In the genomic region with DNA sequence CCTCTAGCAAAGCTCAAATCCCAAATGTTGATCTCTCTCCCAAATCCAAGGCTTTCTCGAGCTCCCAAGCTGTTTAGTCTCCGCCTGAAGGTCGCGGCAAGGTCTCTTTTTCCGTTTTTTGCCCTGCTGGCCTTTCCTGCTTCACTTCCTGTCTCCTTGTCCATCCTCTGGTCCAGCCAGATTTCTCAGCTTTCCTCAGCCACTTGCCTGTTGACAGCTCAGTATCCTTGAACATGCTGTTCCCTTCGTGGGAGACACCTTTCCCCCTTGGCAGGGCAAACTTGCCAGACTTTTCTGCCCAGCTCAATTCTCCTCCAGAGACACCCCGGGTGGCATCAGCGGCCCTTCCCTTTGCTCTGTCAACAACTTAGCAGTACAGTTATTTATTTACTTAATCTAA, we compare ENCODE assay signal across 14 mouse cellular contexts. TPM values are rescaled to one million over a fixed set of nuclear protein-coding genes. Genes with fewer than 3 reads are reported as not detected.
DNase-seq lines count a peak whose midpoint lies in the region; ATAC-seq and TF ChIP-seq lines count a peak whose summit lies in the region.
"Had no signal": no experiment of that assay in that cellular context is flagged by ENCODE, and none has a peak within 500 bp of the region (broad histone marks: within the 10 kb centered on the region; RNA-seq: fewer than 3 reads in every experiment).

No protein-coding gene starts in this region.

- H3K27me3 ChIP-seq in heart, embryonic 12.5 days (replicated peaks), result no peaks in the 10 kb centered on the region
- H3K27me3 ChIP-seq in ES-Bruce4 (ENCODE audit: control insufficient read depth, insufficient read depth, low read length, poor library complexity, severe bottlenecking), result no peaks in the 10 kb centered on the region
- H3K27me3 ChIP-seq in heart, embryonic 11.5 days (ENCODE audit: control insufficient read depth, insufficient read depth, low read length), result no peaks in the 10 kb centered on the region
- H3K27me3 ChIP-seq in lung, embryonic 16.5 days (ENCODE audit: control insufficient read depth, insufficient read depth, low read depth, low read length), result no peaks in the 10 kb centered on the region
- no peaks in the 10 kb centered on the region for H3K27me3 ChIP-seq in cerebellum, adult 2 months (ENCODE audit: control insufficient read depth, insufficient read depth, low read length)
- no peaks in the 10 kb centered on the region for H3K27me3 ChIP-seq in thymus, adult 2 months (ENCODE audit: control insufficient read depth, insufficient read depth, low read length)
- H3K27me3 ChIP-seq: embryonic facial prominence, embryonic 13.5 days; midbrain, embryonic 15.5 days had no signal

- peaks cover 4% of the 10 kb centered on the region; the same call in 1 of the 2 replicates for H3K36me3 ChIP-seq in heart, embryonic 12.5 days
- no peaks in the 10 kb centered on the region for H3K36me3 ChIP-seq in ES-Bruce4 (ENCODE audit: control insufficient read depth, insufficient read depth, low read length, poor library complexity, severe bottlenecking)
- H3K36me3 ChIP-seq in heart, embryonic 11.5 days (ENCODE audit: control insufficient read depth, insufficient read depth, low read length), result 0 out of 2 replicates have a peak, but pooled peaks cover 4% of the 10 kb centered on the region
- H3K36me3 ChIP-seq in lung, embryonic 16.5 days (ENCODE audit: control insufficient read depth, insufficient read depth, low read length), result no peaks in the 10 kb centered on the region
- H3K36me3 ChIP-seq in thymus, adult 2 months (ENCODE audit: control insufficient read depth, insufficient read depth, low read length), result peaks cover 3% of the 10 kb centered on the region; the same call in 1 of the 2 replicates
- H3K36me3 ChIP-seq: midbrain, embryonic 15.5 days had no signal

- H3K4me1 ChIP-seq in heart, embryonic 12.5 days (replicated peaks), result peaks cover 25% of the 10 kb centered on the region
- H3K4me1 ChIP-seq in ES-Bruce4 (ENCODE audit: control insufficient read depth, insufficient read depth, low read length), result peaks cover 15% of the 10 kb centered on the region
- peaks cover 3% of the 10 kb centered on the region; the same call in 1 of the 2 replicates for H3K4me1 ChIP-seq in heart, embryonic 11.5 days (ENCODE audit: control insufficient read depth, insufficient read depth, low read length)
- H3K4me1 ChIP-seq in lung, embryonic 16.5 days (replicated peaks; ENCODE audit: control insufficient read depth, insufficient read depth, low read length), result peaks cover 4% of the 10 kb centered on the region; the same call in 1 of the 2 replicates
- no peaks in the 10 kb centered on the region for H3K4me1 ChIP-seq in cerebellum, adult 2 months (ENCODE audit: control insufficient read depth, insufficient read depth, low read length)
- H3K4me1 ChIP-seq in thymus, adult 2 months (replicated peaks; ENCODE audit: control insufficient read depth, insufficient read depth, low read length), result no peaks in the 10 kb centered on the region
- H3K4me1 ChIP-seq: embryonic facial prominence, embryonic 13.5 days had no signal

- no peak overlapping the region for H3K4me2 ChIP-seq in heart, embryonic 12.5 days
- H3K4me2 ChIP-seq in heart, embryonic 11.5 days, result no peak overlapping the region
- H3K4me2 ChIP-seq in lung, embryonic 16.5 days (ENCODE audit: low read depth, low read length), result 0 out of 2 replicates have a peak overlapping the region, but pooled peaks have one; percentile 9
- H3K4me2 ChIP-seq: embryonic facial prominence, embryonic 13.5 days; midbrain, embryonic 15.5 days had no signal

- TF ChIP-seq CTCF in ES-Bruce4 (IDR thresholded peaks at IDR 0.05; ENCODE audit: low read depth, low read length), result no peak
- no peak for TF ChIP-seq CTCF in cerebellum, adult 2 months (IDR thresholded peaks at IDR 0.05; ENCODE audit: borderline replicate concordance, insufficient read depth, low read depth, low read length)
- no peak for TF ChIP-seq CTCF in thymus, adult 2 months (IDR thresholded peaks at IDR 0.05; ENCODE audit: borderline replicate concordance, control insufficient read depth, extremely low read depth, insufficient read depth, low read length, poor library complexity)

- ATAC-seq in heart, embryonic 12.5 days (ENCODE audit: insufficient number of reproducible peaks, low FRiP score), result no peak
- ATAC-seq in heart, embryonic 11.5 days (replicated peaks; ENCODE audit: insufficient number of reproducible peaks, low FRiP score, low TSS enrichment), result no peak
- no peak for ATAC-seq in lung, embryonic 16.5 days (ENCODE audit: low read depth)
- ATAC-seq: CD4-positive, CD25-positive, alpha-beta regulatory T cell, adult 4 months; hindbrain, embryonic 16.5 days; midbrain, embryonic 15.5 days had no signal

- DNase-seq in heart, adult 18-20 months, result peak; percentile 42 to 64
- no peak for DNase-seq in cerebellum, adult 2 months
- no peak for DNase-seq in frontal cortex, postnatal 25 days (ENCODE audit: low spot score in 2 of 2)
- no peak for DNase-seq in thymus, adult 2 months
- DNase-seq: cerebellum, adult 18-20 months had no signal

- WGBS in heart, embryonic 12.5 days, result 40% methylated on average over 8 of the region's 8 CpGs
- 54% methylated on average over 8 of the region's 8 CpGs for WGBS in heart, embryonic 11.5 days (ENCODE audit: insufficient replicate concordance)
- WGBS in lung, embryonic 16.5 days, result 44% methylated on average over 8 of the region's 8 CpGs
- 66% methylated on average over 8 of the region's 8 CpGs for WGBS in cerebellum, adult 2 months
- WGBS in thymus, adult 2 months, result 81% methylated on average over 8 of the region's 8 CpGs

- no peak overlapping the region for H3K4me3 ChIP-seq in heart, embryonic 12.5 days
- H3K4me3 ChIP-seq in ES-Bruce4 (ENCODE audit: low read depth, low read length), result peak overlapping the region; percentile 41
- H3K4me3 ChIP-seq in heart, embryonic 11.5 days (ENCODE audit: low read depth, low read length), result no peak overlapping the region
- H3K4me3 ChIP-seq in lung, embryonic 16.5 days (ENCODE audit: low read length), result no peak overlapping the region
- H3K4me3 ChIP-seq in cerebellum, adult 2 months (replicated peaks; ENCODE audit: insufficient read depth, low read depth, low read length), result no peak overlapping the region
- no peak overlapping the region for H3K4me3 ChIP-seq in thymus, adult 2 months (ENCODE audit: control insufficient read depth, insufficient read depth, low read length)
- H3K4me3 ChIP-seq: embryonic facial prominence, embryonic 13.5 days; midbrain, embryonic 15.5 days had no signal

- no peak for TF ChIP-seq POLR2A in ES-Bruce4 (IDR thresholded peaks at IDR 0.05; ENCODE audit: insufficient read depth, low read length)
- TF ChIP-seq POLR2A in cerebellum, adult 2 months (IDR thresholded peaks at IDR 0.05; ENCODE audit: borderline replicate concordance, insufficient read depth, low read length), result no peak
- TF ChIP-seq POLR2A in thymus, adult 2 months (IDR thresholded peaks at IDR 0.05; ENCODE audit: control insufficient read depth, extremely low read depth, insufficient read depth, low read length, poor library complexity), result no peak

- no peaks in the 10 kb centered on the region for H3K9me3 ChIP-seq in heart, embryonic 12.5 days (replicated peaks)
- H3K9me3 ChIP-seq in ES-Bruce4 (replicated peaks; ENCODE audit: control insufficient read depth, insufficient read depth, low read length, poor library complexity, severe bottlenecking), result no peaks in the 10 kb centered on the region
- H3K9me3 ChIP-seq in heart, embryonic 11.5 days (replicated peaks; ENCODE audit: control insufficient read depth, low read length), result no peaks in the 10 kb centered on the region
- no peaks in the 10 kb centered on the region for H3K9me3 ChIP-seq in lung, embryonic 16.5 days (ENCODE audit: control insufficient read depth, low read length)
- H3K9me3 ChIP-seq: embryonic facial prominence, embryonic 13.5 days; midbrain, embryonic 15.5 days had no signal

- TF ChIP-seq EP300 in ES-Bruce4 (IDR thresholded peaks at IDR 0.05; ENCODE audit: insufficient read depth, low read depth, low read length), result no peak

- no peak overlapping the region for H3K9ac ChIP-seq in heart, embryonic 12.5 days
- peak overlapping the region; percentile 37; the same call in 1 of the 2 replicates for H3K9ac ChIP-seq in ES-Bruce4 (ENCODE audit: low read depth, poor library complexity, severe bottlenecking)
- H3K9ac ChIP-seq in heart, embryonic 11.5 days (ENCODE audit: low read depth, low read length), result 0 out of 2 replicates have a peak overlapping the region, but pooled peaks have one; percentile 46
- peak overlapping the region; percentile 3; the same call in 1 of the 2 replicates for H3K9ac ChIP-seq in lung, embryonic 16.5 days (ENCODE audit: low read length)
- H3K9ac ChIP-seq: embryonic facial prominence, embryonic 13.5 days; midbrain, embryonic 15.5 days had no signal

- no peak overlapping the region for H3K27ac ChIP-seq in heart, embryonic 12.5 days (ENCODE audit: poor library complexity, severe bottlenecking)
- peak overlapping the region; percentile 75 for H3K27ac ChIP-seq in ES-Bruce4 (ENCODE audit: insufficient read depth, low read length)
- peak overlapping the region; percentile 22; the same call in 1 of the 2 replicates for H3K27ac ChIP-seq in heart, embryonic 11.5 days (ENCODE audit: low read depth, low read length)
- H3K27ac ChIP-seq in lung, embryonic 16.5 days (ENCODE audit: low read length), result peak overlapping the region; percentile 53
- H3K27ac ChIP-seq in cerebellum, adult 2 months (ENCODE audit: insufficient read depth, low read length), result no peak overlapping the region
- H3K27ac ChIP-seq in thymus, adult 2 months (ENCODE audit: control insufficient read depth, insufficient read depth, low read length), result no peak overlapping the region
- H3K27ac ChIP-seq: embryonic facial prominence, embryonic 13.5 days; midbrain, embryonic 15.5 days had no signal

RNA-seq across cellular contexts. Expression of a gene that starts 24.4 kb away (rescaled TPM):
- 1 to 10 TPM; 4.7 to 5.3 TPM for total RNA-seq in heart, adult 18-20 months (2021)
- 27.6 and 28.6 TPM in 2 replicates for polyA plus RNA-seq in heart, embryonic 12.5 days (2016; fragmentation: Nextera tagmentation; extraction: Ambion mirVana)
- 74.3 and 75.6 TPM in 2 replicates for polyA plus RNA-seq in ES-Bruce4 (2011; ENCODE audit: insufficient read depth, insufficient read length, low read depth, missing spikeins)
- 22.0 and 23.7 TPM in 2 replicates for polyA plus RNA-seq in heart, embryonic 11.5 days (2014; fragmentation: Nextera tagmentation; extraction: Ambion mirVana)
- 24.5 and 25.0 TPM in 2 replicates for polyA plus RNA-seq in lung, embryonic 16.5 days (2015; fragmentation: Nextera tagmentation; extraction: Ambion mirVana)
- 9.2 and 9.6 TPM in 2 replicates for polyA plus RNA-seq in cerebellum, adult 2 months (2012; rRNA removed)
- polyA plus RNA-seq in thymus, adult 2 months (2012; rRNA removed), result 16.6 and 21.9 TPM in 2 replicates

RNA-seq across cellular contexts. Expression of a gene that starts 31.5 kb away (rescaled TPM):
- 100 to 1,000 TPM; 314 to 326 TPM for total RNA-seq in heart, adult 18-20 months (2021)
- 118 and 122 TPM in 2 replicates for polyA plus RNA-seq in heart, embryonic 12.5 days (2016; fragmentation: Nextera tagmentation; extraction: Ambion mirVana)
- 161 and 185 TPM in 2 replicates for polyA plus RNA-seq in ES-Bruce4 (2011; ENCODE audit: insufficient read depth, insufficient read length, low read depth, missing spikeins)
- 64.9 and 93.6 TPM in 2 replicates for polyA plus RNA-seq in heart, embryonic 11.5 days (2014; fragmentation: Nextera tagmentation; extraction: Ambion mirVana)
- 52.4 and 56.2 TPM in 2 replicates for polyA plus RNA-seq in lung, embryonic 16.5 days (2015; fragmentation: Nextera tagmentation; extraction: Ambion mirVana)
- polyA plus RNA-seq in cerebellum, adult 2 months (2012; rRNA removed), result 559 and 576 TPM in 2 replicates
- 420 and 463 TPM in 2 replicates for polyA plus RNA-seq in thymus, adult 2 months (2012; rRNA removed)

RNA-seq across cellular contexts. Expression of a gene that starts 50.4 kb away (rescaled TPM):
- total RNA-seq in heart, adult 18-20 months (2021), result not detected
- 0.35 and 1.1 TPM in 2 replicates for polyA plus RNA-seq in heart, embryonic 12.5 days (2016; fragmentation: Nextera tagmentation; extraction: Ambion mirVana)
- not detected in 2 replicates for polyA plus RNA-seq in ES-Bruce4 (2011; ENCODE audit: insufficient read depth, insufficient read length, low read depth, missing spikeins)
- 1.1 TPM in 1 of 2 replicates, not detected in the other for polyA plus RNA-seq in heart, embryonic 11.5 days (2014; fragmentation: Nextera tagmentation; extraction: Ambion mirVana)
- polyA plus RNA-seq in lung, embryonic 16.5 days (2015; fragmentation: Nextera tagmentation; extraction: Ambion mirVana), result 0.90 and 4.4 TPM in 2 replicates
- 0.78 and 1.5 TPM in 2 replicates for polyA plus RNA-seq in cerebellum, adult 2 months (2012; rRNA removed)
- polyA plus RNA-seq in thymus, adult 2 months (2012; rRNA removed), result 14.2 and 22.2 TPM in 2 replicates
- total RNA-seq: left cerebral cortex, postnatal 36 days had no signal
- polyA plus RNA-seq: CD4-positive, CD25-positive, alpha-beta regulatory T cell, adult 4 months; midbrain, embryonic 15.5 days had no signal

Comparison
In these comparisons a context has a peak if more than half of its experiments do, and no peak if none do; other contexts are left out.
1. H3K27ac ChIP-seq: peak in ES-Bruce4 (single experiment), heart, embryonic 11.5 days (single experiment) and lung, embryonic 16.5 days (single experiment); none in heart, embryonic 12.5 days (single experiment), cerebellum, adult 2 months (single experiment) and thymus, adult 2 months (single experiment).
2. DNase-seq: peak in heart, adult 18-20 months (2 of 2); none in cerebellum, adult 2 months (0 of 2), frontal cortex, postnatal 25 days (0 of 2) and thymus, adult 2 months (single experiment).